Mouse (Mus musculus): ENCODE data around the gene Wdr43. TPM values are rescaled to one million over a fixed set of nuclear protein-coding genes. Genes with fewer than 3 reads are reported as not detected.

Wdr43 gene
- polyA plus RNA-seq, 1 experiment from 2014 or later, result 54.6 TPM

DNA sequence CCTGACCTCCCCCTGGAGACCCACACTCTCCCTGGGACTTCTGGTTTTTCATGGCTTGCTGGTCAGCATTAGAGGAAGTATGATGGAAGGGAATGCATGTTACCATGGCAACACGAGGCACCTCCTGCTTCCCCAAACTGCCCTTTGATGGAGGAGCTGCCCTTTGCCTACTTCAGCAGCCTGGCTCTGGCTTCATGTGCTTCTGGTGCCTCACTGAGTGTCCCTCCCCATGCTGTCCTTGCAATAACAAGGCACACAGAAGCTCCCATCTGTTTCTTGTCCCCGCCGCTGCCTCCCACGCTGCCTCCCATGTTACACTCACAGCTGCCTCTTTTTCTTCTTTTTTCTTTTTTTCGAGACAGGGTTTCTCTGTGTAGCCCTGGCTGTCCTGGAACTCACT, 77.6 kb downstream of the Wdr43 start:
- no peak for ATAC-seq
- H3K9ac ChIP-seq, result no peak overlapping the region
- no peak overlapping the region for H3K4me3 ChIP-seq
- no peaks in the 10 kb centered on the region; the same call in 1 of the 2 replicates for H3K9me3 ChIP-seq (replicated peaks)
- H3K4me2 ChIP-seq, result no peak overlapping the region
- H3K4me1 ChIP-seq, result peaks cover 13% of the 10 kb centered on the region
- no peak overlapping the region for H3K27ac ChIP-seq
- H3K36me3 ChIP-seq (ENCODE audit: poor library complexity, severe bottlenecking), result no peaks in the 10 kb centered on the region
- no peaks in the 10 kb centered on the region for H3K27me3 ChIP-seq
- 41% methylated on average over 5 of the region's 5 CpGs for WGBS

DNA sequence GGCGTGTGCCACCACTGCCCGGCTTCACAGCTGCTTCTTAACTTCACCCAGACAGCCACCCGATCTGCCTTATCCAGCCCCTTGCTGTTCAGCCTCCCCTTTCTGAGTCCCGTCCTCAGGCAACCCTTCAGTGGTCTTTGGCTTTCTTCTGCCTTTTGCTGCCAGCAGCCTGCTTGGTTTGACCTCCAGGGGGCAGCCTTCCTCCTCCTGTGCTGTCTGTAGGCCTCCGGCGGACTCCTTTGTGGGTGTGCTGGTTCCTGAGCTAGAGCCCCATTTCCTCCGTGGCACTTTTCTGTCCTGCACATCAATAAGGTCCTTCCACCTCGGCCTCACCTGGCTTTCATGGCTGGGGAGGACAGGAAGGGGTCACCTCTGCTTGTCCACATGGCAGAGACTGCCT, 78.1 kb downstream of the Wdr43 start:
- no peak for ATAC-seq
- H3K4me1 ChIP-seq, result peaks cover 13% of the 10 kb centered on the region
- no peak overlapping the region for H3K27ac ChIP-seq
- 52% methylated on average over 8 of the region's 8 CpGs for WGBS
- H3K4me2 ChIP-seq, result no peak overlapping the region
- H3K4me3 ChIP-seq, result no peak overlapping the region
- H3K9me3 ChIP-seq (replicated peaks), result no peaks in the 10 kb centered on the region
- no peaks in the 10 kb centered on the region for H3K36me3 ChIP-seq (ENCODE audit: poor library complexity, severe bottlenecking)
- no peaks in the 10 kb centered on the region for H3K27me3 ChIP-seq
- no peak overlapping the region for H3K9ac ChIP-seq

DNA sequence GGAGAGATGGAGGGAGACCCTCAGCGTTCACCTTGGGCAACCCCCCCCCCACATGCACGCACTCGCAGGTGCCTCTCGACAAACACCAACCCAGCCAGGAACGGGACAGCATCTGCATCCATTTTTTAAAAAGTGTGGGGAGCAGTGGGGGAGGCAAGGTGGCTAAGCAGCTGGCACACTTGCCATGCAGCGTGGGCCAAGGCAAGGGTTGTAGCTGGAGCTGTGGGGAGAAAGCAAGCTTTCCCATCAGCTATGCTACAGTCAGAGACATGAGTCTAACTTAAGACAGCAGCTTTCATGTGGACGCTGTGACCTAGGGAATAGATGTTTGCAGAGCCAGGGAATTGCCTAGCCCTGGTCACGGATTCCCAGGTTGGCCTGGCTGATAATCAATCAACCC, 79.5 kb downstream of the Wdr43 start:
- peaks cover 13% of the 10 kb centered on the region for H3K4me1 ChIP-seq
- no peak overlapping the region for H3K4me3 ChIP-seq
- ATAC-seq, result no peak
- H3K27ac ChIP-seq, result no peak overlapping the region
- H3K9ac ChIP-seq, result no peak overlapping the region
- H3K27me3 ChIP-seq, result no peaks in the 10 kb centered on the region
- no peaks in the 10 kb centered on the region for H3K36me3 ChIP-seq (ENCODE audit: poor library complexity, severe bottlenecking)
- H3K4me2 ChIP-seq, result no peak overlapping the region
- H3K9me3 ChIP-seq (replicated peaks), result no peaks in the 10 kb centered on the region
- 92% methylated on average over 8 of the region's 8 CpGs for WGBS

DNA sequence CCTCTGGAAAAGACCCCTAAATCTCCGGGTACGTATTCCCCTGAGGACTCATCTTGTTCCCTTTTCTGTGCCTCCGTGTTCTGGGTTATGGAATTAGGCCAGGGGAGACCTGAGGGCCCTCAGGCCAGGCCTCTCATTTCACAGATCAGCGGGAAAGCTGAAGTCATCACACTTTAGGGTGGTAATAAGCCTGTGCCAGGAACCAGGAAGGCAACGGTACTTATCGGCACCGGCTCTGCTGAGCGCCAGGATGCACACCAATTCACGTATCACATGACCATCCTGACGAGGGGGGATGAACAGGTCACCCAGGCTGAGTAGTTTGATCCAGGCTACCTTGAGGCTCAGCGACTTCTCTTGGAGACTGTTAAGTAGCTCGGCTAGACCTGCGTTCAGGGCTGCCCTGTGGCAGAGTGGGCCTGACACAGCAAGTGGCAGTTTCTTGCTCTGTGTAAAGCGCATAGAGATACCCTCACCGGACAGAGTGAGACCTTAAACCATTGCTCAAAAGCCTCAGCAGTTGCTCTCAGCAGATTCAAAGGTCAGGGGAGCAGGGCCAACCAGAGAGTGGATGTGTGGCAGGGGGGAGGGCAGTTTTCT, 80.1 kb downstream of the Wdr43 start:
- 0 out of 2 replicates have a peak overlapping the region, but pooled peaks have one; percentile 16 for H3K9ac ChIP-seq
- no peak overlapping the region for H3K4me2 ChIP-seq
- ATAC-seq, result no peak
- H3K27ac ChIP-seq, result no peak overlapping the region
- H3K4me1 ChIP-seq, result peaks cover 13% of the 10 kb centered on the region
- no peak overlapping the region for H3K4me3 ChIP-seq
- no peaks in the 10 kb centered on the region for H3K27me3 ChIP-seq
- H3K36me3 ChIP-seq (ENCODE audit: poor library complexity, severe bottlenecking), result no peaks in the 10 kb centered on the region
- H3K9me3 ChIP-seq (replicated peaks), result no peaks in the 10 kb centered on the region
- WGBS, result 83% methylated on average over 15 of the region's 15 CpGs

DNA sequence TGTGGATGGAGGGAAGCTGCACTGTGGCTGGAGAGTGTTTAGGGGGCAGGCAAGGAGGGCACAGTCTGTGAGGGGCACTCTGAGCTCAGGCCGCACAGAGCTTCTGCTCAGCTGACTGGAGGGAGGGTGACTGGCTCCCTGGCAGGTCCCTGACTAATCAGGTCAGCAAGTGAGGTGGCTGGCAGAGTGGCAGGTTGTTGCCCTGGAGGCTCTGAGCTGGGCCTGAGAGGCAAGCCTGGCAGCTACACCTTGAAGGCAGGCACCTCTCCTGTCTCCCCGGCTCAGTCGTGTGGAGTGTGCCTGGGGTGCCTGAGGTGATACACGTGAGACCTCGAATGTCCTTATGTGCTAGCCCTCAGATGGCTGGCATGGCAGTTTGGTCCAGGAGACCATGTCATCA, 80.7 kb downstream of the Wdr43 start:
- ATAC-seq, result no peak
- H3K9me3 ChIP-seq (replicated peaks), result no peaks in the 10 kb centered on the region
- H3K4me1 ChIP-seq, result peaks cover 9% of the 10 kb centered on the region
- no peak overlapping the region for H3K27ac ChIP-seq
- H3K4me2 ChIP-seq, result no peak overlapping the region
- no peaks in the 10 kb centered on the region for H3K36me3 ChIP-seq (ENCODE audit: poor library complexity, severe bottlenecking)
- H3K4me3 ChIP-seq, result no peak overlapping the region
- 76% methylated on average over 5 of the region's 5 CpGs for whole genome bisulfite sequencing
- H3K9ac ChIP-seq, result 0 out of 2 replicates have a peak overlapping the region, but pooled peaks have one; percentile 16
- no peaks in the 10 kb centered on the region for H3K27me3 ChIP-seq

DNA sequence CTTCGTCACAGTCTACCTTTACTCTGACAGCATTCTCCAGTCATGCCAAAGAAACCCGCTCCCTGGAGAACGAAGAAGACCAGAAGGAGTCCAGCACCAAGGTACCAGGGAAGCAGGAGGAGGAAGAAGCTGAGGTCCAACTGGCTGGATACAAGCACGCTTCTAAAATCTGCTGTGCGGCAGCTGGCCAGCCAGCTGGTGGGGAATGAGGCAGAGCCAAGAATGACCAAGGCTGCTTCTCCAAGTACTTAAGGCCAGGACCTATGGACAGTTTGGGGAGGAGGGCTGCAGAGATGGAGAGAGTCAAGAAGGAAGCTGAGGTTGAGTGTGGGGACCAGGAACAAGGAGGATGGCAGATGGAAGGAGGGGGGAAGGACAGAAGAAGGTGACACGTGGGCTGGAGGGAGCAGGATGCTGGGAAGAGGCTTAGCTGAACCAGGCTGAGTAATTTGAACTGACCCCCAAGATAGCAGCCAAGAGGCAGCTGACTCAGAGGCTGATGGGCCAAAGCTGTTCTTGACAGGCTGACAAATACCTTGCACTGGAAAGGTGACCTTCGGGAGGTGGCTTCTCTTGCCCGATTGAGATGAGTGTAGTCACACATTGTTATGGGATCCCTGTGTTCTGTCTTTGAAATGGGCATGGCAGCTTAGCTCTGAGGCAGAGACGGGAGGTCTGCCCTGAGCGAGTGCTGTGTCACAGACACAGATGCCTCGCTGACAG, 82.4 kb downstream of the Wdr43 start:
- Histone ChIP-seq H3K9ac (no peak overlapping the region), H3K4me3 (no peak overlapping the region), H3K27me3 (no peaks in the 10 kb centered on the region), H3K9me3 (replicated peaks) (no peaks in the 10 kb centered on the region), H3K4me1 (peaks cover 5% of the 10 kb centered on the region), H3K27ac (no peak overlapping the region), H3K36me3 (ENCODE audit: poor library complexity, severe bottlenecking) (no peaks in the 10 kb centered on the region), H3K4me2 (no peak overlapping the region)
- 90% methylated on average over 11 of the region's 11 CpGs for WGBS
- no peak for ATAC-seq

DNA sequence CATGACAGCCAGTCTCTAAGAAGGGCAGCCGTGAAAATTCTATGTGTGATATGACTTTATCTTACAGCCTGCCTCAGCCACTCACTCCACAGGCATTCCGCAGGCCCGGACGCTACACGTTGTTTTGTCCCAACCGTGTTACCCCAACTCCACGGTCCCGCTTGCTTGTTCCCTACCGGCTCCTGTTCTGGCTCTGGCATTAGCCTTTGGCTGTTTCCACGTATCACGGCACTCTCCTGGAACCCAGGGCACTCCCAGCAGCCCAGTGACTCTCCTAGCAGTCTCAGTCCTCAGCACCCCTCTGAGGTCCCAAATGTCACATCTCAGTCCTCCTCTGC, 82.9 kb downstream of the Wdr43 start:
- Histone ChIP-seq H3K4me3 (no peak overlapping the region), H3K27ac (no peak overlapping the region), H3K27me3 (no peaks in the 10 kb centered on the region), H3K36me3 (ENCODE audit: poor library complexity, severe bottlenecking) (no peaks in the 10 kb centered on the region), H3K9ac (no peak overlapping the region), H3K4me1 (no peaks in the 10 kb centered on the region), H3K4me2 (no peak overlapping the region), H3K9me3 (replicated peaks) (no peaks in the 10 kb centered on the region)
- 85% methylated on average over 11 of the region's 11 CpGs for WGBS
- no peak for ATAC-seq

DNA sequence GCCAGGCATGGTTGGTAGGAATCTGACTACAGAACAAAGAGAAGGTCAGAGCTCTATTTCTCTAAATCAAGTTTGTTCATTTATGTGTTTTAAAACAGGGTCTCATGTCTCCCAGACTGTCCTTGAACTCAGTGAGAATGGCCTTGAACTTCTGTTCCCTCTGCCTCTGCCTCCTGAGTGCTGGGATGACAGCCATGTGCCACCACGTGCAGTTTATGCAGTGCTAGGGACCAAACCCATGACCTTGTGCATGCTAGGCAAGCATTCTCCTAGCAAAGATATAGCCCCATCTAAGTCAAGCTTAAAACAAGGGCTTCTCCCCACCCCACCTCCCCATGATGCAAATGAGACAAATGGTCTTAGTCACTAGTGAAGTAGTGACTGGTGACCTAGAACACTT, 89.4 kb downstream of the Wdr43 start:
- 58% methylated on average over 1 of the region's 1 CpGs for WGBS

DNA sequence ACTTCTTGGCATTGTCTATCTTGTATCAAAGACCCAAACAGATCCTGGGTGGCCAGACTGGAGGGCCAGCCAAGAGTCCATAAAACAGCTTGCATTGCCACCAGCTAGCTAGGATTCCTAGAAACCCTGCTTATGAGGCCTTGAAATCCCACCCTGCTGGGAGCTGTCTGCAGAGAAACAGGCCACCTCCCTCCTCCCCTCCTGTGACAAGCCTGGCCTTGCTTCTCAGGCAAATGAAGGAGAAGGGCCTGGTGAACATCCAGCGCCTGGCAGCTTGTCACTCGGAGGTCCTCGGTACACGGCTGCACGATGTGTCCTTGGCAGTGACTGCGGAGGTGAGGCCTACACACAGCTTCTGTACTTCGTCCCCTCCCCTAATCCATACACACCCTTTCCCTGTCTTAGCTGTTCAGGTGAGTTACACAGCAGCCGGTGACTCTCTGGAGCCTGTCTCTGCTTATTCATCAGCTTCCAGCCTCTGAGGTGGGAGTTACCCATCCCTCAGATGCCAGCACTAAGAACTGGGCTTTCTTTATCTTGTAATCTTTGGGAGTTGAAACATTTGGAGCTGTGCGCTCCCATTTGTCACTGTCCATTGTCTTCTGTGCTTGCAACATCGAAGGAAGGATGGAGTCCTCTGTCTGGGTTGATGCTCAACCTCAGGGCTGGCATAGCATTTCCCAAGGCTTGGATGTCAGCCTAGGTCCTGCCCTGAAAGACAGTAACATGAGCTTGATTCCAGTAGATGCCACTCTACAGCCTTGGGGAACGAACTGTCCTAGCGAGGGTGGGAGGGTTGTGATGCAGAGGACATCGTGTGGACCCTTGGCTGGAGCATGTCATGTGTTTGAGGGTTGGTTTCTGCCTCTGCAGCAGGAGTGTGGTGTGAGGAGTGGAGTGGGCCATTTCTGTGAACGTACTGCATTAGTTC, 90.1 kb downstream of the Wdr43 start:
- ATAC-seq, result no peak
- H3K36me3 ChIP-seq (ENCODE audit: poor library complexity, severe bottlenecking), result no peaks in the 10 kb centered on the region
- no peaks in the 10 kb centered on the region for H3K4me1 ChIP-seq
- no peak overlapping the region for H3K9ac ChIP-seq
- no peaks in the 10 kb centered on the region for H3K27me3 ChIP-seq
- H3K4me2 ChIP-seq, result no peak overlapping the region
- H3K27ac ChIP-seq, result no peak overlapping the region
- WGBS, result 89% methylated on average over 14 of the region's 14 CpGs
- H3K4me3 ChIP-seq, result no peak overlapping the region
- H3K9me3 ChIP-seq (replicated peaks), result 0 out of 2 replicates have a peak, but pooled peaks cover 5% of the 10 kb centered on the region

More for the DNA sequence above, 89.4 kb downstream of the Wdr43 start:
- H3K27me3 ChIP-seq, result no peaks in the 10 kb centered on the region
- H3K4me1 ChIP-seq, result no peaks in the 10 kb centered on the region
- H3K27ac ChIP-seq, result no peak overlapping the region
- 0 out of 2 replicates have a peak, but pooled peaks cover 5% of the 10 kb centered on the region for H3K9me3 ChIP-seq (replicated peaks)
- ATAC-seq, result no peak
- H3K36me3 ChIP-seq (ENCODE audit: poor library complexity, severe bottlenecking), result no peaks in the 10 kb centered on the region
- no peak overlapping the region for H3K4me2 ChIP-seq
- H3K4me3 ChIP-seq, result no peak overlapping the region
- no peak overlapping the region for H3K9ac ChIP-seq

DNA sequence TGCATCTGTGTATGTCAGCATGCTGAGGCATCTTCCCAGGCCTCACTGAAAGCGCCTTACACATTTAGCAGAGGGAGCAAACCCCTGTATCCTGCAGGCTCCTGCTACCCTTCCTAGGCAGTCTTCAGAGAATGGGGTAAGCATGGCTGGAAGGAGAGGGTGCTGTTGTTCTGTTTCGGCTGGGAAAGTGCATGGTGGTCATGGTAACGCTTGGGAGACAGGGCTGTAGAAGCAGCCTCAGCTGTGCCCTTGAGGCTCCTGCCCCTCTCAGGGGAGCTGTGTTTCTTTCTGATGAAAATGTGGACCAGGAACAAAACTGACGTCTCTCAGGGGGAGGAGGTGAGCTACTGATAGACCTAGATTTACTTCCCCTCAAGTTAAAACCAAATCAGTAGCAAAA, 92.0 kb downstream of the Wdr43 start:
- no peak overlapping the region for H3K27ac ChIP-seq
- no peak overlapping the region for H3K9ac ChIP-seq
- no peaks in the 10 kb centered on the region for H3K4me1 ChIP-seq
- H3K4me3 ChIP-seq, result no peak overlapping the region
- no peaks in the 10 kb centered on the region for H3K36me3 ChIP-seq (ENCODE audit: poor library complexity, severe bottlenecking)
- 42% methylated on average over 4 of the region's 4 CpGs for WGBS
- H3K4me2 ChIP-seq, result no peak overlapping the region
- H3K27me3 ChIP-seq, result no peaks in the 10 kb centered on the region
- ATAC-seq, result 0 out of 2 replicates have a peak, but pooled peaks have one; percentile 48
- 0 out of 2 replicates have a peak, but pooled peaks cover 5% of the 10 kb centered on the region for H3K9me3 ChIP-seq (replicated peaks)

All from forebrain, embryonic 13.5 days (tissue).